Mouse (Mus musculus): ENCODE results near the gene Med7. TPM values are rescaled to one million over a fixed set of nuclear protein-coding genes. Genes with fewer than 3 reads are reported as not detected.

Gene Med7
- 121 and 124 TPM in 2 replicates for total RNA-seq (2014; fragmentation: Nextera tagmentation)
- 49.7 and 59.8 TPM in 2 replicates for total RNA-seq (2017)

DNA sequence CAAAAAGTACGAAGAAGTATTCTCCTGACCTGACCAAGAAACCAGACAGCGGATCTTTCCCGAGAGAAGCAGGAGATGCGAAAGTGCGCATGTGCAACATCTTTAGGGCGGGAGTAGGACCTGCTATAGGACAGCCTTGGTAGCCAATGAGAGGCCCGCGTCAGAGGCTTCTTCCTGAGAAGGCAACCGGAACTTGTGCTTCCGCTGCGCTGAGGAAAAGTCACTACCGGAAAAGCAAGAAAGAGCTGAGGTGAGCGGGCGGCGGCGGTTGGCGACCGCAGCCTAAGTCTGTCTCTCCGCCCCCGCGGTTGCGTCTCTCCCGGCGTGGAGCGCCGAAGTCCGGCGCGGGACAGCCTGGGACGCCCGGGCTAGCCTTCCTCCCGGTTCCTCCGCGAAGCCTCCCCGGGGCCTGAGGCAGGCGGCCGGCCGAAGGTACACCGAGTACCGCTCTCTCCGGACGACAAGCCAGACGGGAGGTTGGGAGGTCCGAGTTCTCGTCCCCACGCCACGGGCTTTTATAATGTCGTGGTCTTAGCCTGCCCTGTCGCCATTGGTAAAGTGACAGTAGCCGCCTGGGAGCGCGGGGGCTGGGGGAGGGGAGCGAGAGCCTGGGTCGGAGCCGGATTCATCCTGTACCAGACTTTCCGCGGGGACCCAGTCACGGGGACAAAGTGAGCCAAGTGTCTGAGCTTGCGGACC lies at the start of gene Med7:
TSS of gene Med7 (plus strand) at position 166 of the 699 bp plus-strand sequence.
- ATAC-seq (replicated peaks; ENCODE audit: low FRiP score, low TSS enrichment, poor library complexity, severe bottlenecking): peak; percentile 91

GRCm38 (mm10) chr11:46387061-46387460 lies 49.7 kb upstream of the Med7 start:
- no peak for ATAC-seq (replicated peaks; ENCODE audit: low FRiP score, low TSS enrichment, poor library complexity, severe bottlenecking)

DNA sequence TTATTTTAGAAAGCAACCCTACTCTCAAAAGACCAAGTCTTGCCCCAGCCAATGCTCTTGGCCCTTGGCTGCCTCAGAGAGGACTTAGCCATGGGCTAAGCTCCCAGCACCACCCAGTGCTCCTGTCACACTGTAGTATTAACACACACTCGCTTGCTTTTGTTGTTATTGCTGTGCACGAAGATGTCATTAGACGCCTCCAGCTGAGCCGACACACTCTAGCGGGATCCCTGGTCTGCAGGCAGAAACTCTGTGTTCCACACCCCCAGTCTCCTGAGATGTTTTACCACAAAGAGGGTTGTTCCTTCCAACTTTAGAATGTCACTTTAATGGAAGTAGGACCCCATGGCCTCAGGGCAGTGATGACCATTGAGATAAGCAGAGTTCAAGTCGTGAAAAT lies 48.3 kb upstream of the Med7 start:
- no peak for ATAC-seq (replicated peaks; ENCODE audit: low FRiP score, low TSS enrichment, poor library complexity, severe bottlenecking)

DNA sequence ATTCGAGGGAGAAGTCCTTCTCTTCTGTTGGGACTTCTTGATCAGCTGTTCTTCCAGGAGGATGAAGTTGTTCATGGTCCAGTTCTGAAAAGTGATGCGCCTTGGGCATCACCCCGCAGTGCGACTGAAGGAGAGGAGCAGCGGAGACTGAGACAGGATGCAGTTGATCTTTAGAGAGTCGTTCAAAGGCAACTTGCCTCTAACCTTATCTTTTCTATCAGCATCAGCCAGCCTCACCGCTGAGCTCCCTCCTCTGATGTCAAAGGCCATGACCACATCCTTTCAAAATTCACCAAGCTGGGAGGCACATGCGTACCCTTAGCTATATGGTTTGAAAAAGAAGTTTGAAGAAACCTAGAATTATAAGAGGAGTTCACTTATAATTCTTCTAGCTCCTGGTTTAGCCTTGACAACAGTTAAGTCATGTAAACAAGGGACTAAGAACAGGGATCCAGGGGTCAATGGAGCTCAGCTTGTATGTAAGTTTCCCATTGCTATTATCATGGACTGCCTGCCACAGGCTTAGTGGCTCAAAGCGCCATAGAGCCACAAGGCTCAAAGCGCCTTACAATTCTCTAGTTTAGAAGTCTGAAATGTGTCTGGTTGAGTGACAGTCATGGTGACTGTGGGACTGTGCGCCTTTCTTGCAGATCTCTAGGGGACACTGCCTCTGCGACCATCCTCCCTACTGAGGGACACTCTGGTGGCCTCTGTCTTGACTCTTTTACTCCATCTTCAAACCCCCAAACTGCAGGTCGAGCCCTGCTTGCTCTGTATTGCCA lies 47.2 kb upstream of the Med7 start, which contains the start of gene Itk:
TSS of gene Itk (minus strand) at position 180 of the 782 bp plus-strand sequence.
- peak; percentile 61; the same call in 1 of the 2 replicates for ATAC-seq (replicated peaks; ENCODE audit: low FRiP score, low TSS enrichment, poor library complexity, severe bottlenecking)

DNA sequence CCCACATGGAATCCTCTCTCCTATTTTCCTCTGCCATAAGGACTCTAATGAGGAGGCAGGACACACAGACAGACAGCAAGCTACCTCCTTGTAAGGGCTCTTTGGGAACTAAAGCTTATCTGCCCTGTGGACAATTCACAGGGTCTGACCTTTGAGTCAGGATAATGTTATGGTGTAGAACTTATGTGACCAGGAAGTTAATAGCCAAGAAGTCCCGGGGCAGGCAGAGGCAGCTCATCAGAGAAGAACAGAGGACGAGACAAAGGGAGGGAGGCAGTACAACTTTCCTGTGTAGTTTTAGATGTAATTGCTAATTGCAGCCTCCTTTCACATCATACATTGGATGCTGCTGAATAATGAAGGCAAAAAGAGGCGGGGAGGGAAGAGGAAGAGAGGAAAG lies 46.1 kb upstream of the Med7 start:
- ATAC-seq (replicated peaks; ENCODE audit: low FRiP score, low TSS enrichment, poor library complexity, severe bottlenecking): no peak

GRCm38 (mm10) chr11:46392890-46393289 lies 43.8 kb upstream of the Med7 start:
- no peak for ATAC-seq (replicated peaks; ENCODE audit: low FRiP score, low TSS enrichment, poor library complexity, severe bottlenecking)

DNA sequence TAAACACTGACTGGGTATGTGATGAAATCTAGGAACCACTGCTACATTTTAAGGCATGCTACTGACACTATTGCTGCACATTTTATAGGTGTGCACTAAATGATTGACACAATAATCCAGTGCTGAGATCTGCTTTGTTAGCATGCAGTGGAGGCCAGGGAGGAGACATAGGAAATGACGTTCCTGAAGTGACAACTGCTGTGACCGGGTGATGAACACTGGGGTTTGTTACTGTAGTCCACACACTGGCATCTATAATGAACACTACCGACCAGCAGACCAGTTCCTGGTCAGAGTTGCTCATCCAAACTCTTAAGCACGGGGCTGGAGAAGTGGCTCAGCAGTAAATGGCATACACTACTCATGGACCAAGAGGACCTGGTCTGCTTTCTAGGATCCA lies 43.3 kb upstream of the Med7 start:
- no peak for ATAC-seq (replicated peaks; ENCODE audit: low FRiP score, low TSS enrichment, poor library complexity, severe bottlenecking)

GRCm38 (mm10) chr11:46395088-46395487 lies 41.6 kb upstream of the Med7 start:
- ATAC-seq (replicated peaks; ENCODE audit: low FRiP score, low TSS enrichment, poor library complexity, severe bottlenecking): no peak

DNA sequence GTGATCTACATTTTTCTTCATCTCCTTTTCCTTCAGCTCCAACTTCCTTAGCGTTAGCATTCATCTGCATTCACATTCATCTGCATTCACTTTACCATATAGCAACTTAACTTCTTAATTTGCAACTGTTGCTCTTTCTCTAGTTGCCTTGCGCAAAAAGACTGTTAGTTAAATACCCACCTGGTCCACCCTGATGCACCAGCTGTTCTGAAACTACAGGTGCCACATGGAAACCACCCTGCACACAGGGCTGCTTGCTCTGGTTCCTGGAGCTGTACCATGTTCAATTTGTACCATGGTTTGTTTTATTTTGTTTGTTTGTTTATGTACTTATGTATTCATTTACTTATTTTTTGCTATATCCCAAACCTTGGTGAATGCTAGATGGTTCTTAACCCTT lies 41.0 kb upstream of the Med7 start:
- no peak for ATAC-seq (replicated peaks; ENCODE audit: low FRiP score, low TSS enrichment, poor library complexity, severe bottlenecking)

- ATAC-seq (replicated peaks; ENCODE audit: low FRiP score, low TSS enrichment, poor library complexity, severe bottlenecking): peak; percentile 63; the same call in 1 of the 2 replicates
Measured at GRCm38 (mm10) chr11:46396167-46396859, 40.4 kb upstream of the Med7 start, which contains the start of gene Fam71b. Gene Fam71b, plus strand, starts transcription at chr11:46396559.

DNA sequence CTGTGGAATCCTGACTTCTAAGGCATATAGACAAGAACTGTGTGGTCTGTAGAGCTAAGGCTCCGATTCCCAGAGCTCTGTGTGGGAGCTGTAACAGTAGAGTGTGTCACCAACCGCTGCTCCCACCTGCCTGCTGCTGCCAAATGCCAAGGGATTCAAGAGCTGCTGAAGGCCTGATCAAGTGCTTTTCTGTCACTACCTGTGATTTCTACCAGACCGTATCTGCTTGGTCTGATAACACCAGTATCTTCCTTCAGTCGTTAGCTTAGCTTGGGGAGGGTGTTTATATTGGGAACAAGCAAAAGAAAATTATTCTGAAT lies 39.9 kb upstream of the Med7 start:
- peak; percentile 49; the same call in 1 of the 2 replicates for ATAC-seq (replicated peaks; ENCODE audit: low FRiP score, low TSS enrichment, poor library complexity, severe bottlenecking)

- no peak for ATAC-seq (replicated peaks; ENCODE audit: low FRiP score, low TSS enrichment, poor library complexity, severe bottlenecking)
Measured at GRCm38 (mm10) chr11:46397900-46398299, 38.8 kb upstream of the Med7 start.

- ATAC-seq (replicated peaks; ENCODE audit: low FRiP score, low TSS enrichment, poor library complexity, severe bottlenecking): no peak
Measured at GRCm38 (mm10) chr11:46398473-46398872, 38.3 kb upstream of the Med7 start.

DNA sequence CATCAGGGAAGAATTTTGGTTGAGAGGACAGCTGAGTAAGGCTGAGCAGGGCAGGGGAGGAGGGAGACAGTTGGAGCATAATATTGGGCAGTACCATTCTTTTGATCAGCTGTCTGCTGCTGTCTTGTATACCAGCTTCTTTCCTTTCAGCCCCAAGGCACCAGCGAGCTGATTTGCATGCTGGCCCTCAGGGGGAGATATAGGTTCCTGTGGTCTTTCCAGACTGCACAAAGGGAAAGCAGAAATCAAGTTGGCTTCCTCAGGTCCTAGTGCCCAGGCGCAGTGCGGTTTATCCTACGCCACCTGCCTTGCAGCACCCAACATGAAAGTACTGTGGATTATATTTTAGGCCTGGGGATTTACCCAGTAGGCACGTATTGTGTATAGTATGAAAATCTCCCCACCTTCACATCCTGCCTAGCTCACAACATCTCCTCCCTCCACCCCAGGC lies 37.8 kb upstream of the Med7 start:
- 0 out of 2 replicates have a peak, but pooled peaks have one; percentile 15 for ATAC-seq (replicated peaks; ENCODE audit: low FRiP score, low TSS enrichment, poor library complexity, severe bottlenecking)

- no peak for ATAC-seq (replicated peaks; ENCODE audit: low FRiP score, low TSS enrichment, poor library complexity, severe bottlenecking)
Measured at GRCm38 (mm10) chr11:46401555-46401954, 35.2 kb upstream of the Med7 start.

DNA sequence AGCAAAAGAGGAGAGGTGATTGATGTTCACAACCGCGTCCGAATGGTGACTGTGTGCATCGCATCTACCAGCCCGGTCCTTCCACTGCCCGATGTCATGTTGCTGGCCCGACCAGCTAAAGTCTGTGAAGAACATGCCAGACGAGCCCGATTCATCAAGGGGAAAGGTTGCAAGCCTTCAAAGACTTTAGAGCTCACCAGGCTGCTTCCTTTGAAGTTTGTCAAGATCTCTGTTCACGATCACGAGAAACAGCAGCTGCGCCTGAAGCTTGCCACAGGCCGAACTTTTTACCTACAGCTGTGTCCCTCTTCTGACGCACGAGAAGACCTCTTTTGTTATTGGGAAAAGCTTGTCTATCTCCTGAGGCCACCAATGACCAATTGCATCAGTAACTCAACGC lies 31.7 kb upstream of the Med7 start:
- no peak for ATAC-seq (replicated peaks; ENCODE audit: low FRiP score, low TSS enrichment, poor library complexity, severe bottlenecking)

DNA sequence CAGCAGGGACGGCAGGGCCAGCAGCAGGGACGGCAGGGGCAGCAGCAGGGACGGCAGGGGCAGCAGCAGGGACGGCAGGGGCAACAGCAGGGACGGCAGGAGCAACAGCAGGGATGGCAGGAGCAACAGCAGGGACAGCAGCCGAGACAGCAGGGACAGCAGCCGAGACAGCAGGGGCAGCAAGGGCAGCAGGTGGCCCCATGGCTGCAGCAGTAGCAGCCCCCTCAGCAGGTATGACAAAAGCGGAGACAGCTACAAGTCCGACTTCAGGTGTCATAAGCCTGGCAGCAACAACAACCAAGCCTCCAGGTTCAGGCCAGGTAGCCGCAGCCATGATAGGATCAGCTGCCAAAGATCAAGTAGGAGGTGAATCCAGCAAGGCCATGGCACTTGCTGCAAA lies 30.0 kb upstream of the Med7 start:
- no peak for ATAC-seq (replicated peaks; ENCODE audit: low FRiP score, low TSS enrichment, poor library complexity, severe bottlenecking)

DNA sequence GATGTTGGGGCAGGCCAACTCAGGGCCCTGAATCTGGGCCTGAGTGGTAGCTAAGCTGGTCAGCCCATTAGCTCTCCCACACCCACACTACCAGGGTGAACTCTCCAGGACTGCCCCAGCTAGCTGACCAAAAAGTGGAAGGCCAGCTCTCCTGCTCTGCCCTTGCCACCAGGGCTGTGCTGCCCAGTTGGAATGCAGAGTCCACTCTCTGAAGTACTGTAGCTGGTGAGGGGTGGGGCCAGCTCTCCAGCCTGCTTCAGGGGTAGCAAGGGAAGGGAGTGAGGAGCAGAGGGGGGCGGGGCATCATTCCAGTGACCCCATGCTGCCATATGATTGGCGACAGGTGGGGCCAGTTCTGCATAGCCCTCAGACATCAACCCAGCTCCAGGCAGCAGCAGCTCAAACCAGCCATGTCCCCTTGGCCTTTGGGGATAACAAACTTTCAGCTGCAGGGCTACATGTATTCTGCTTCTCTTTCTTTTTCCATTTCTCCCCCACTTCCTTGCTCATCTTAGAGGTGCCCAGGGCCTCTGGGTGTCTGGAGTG lies 26.6 kb upstream of the Med7 start:
- no peak for ATAC-seq (replicated peaks; ENCODE audit: low FRiP score, low TSS enrichment, poor library complexity, severe bottlenecking)

DNA sequence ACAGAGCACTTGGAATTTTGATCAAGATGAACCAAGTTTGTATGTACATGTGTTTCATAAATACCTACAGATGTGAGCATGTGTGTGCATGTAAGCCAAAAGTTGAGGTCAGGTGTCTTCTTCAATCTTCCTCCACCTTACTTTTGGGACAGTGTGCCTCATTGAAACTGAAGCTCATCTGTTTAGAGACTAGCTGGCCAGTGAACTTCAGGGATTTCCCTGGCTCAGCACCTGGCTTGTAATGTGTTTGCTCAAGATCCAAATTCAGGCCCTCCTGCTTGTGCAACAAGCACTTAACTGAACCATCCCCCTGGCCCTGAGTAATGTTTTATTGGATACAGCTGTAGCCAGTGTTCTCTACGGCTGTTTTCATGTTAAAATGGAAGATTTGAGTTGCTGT lies 18.3 kb upstream of the Med7 start:
- no peak for ATAC-seq (replicated peaks; ENCODE audit: low FRiP score, low TSS enrichment, poor library complexity, severe bottlenecking)

DNA sequence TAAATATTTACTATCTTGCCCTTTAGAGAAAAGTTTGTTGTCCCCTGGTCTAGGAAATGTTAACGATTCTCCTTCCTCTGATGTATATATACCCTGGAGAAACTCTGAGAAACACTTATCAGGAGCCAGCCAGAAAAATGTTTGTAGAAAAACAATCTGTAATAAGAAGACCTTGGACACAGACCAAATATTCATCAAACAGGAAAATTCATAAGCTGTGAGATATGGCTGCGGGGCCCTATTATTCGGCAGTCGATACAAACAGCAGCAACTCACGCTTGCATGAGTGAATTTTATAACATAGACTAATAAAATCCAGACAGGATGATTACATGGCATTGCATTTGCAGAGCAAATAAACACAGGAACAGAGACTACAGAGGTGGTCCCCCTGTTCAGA lies 17.9 kb upstream of the Med7 start:
- ATAC-seq (replicated peaks; ENCODE audit: low FRiP score, low TSS enrichment, poor library complexity, severe bottlenecking): no peak
